Mouse (Mus musculus): Measurements from ENCODE around the gene Msl3. TPM values are rescaled to one million over a fixed set of nuclear protein-coding genes. Genes with fewer than 3 reads are reported as not detected.
A peak's percentile ranks its signal among the peaks of the same experiment; 100 is the strongest.

Gene Msl3
- polyA plus RNA-seq, 1 experiment from 2014 or later, result 43.8 TPM

DNA sequence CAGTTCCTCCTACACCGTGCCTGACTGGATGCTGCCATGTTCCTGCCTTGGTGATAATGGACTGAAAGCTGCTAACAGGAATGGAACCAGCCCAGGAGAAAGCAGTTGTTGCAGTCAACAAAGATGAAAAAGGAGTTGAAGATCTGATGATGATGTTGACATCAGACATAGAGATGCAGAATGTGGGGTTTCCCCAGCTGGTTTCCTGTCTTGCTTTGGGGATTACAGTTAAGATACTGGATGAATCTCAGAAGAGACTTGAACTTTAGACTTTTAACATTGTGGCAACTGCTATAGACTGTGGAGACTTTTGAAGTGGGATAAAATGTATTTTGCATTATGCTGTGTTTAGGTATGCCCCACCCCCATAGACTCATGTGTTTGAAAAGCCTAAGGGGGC, 15.9 kb downstream of the Msl3 start:
- Histone ChIP-seq H3K27me3 (ENCODE audit: insufficient read depth, low read length) (no peaks in the 10 kb centered on the region; the same call in 1 of the 2 replicates), H3K27ac (ENCODE audit: low read length) (no peak overlapping the region), H3K4me3 (ENCODE audit: low read length) (no peak overlapping the region), H3K9me3 (ENCODE audit: low read length) (no peaks in the 10 kb centered on the region), H3K4me1 (ENCODE audit: insufficient read depth, low read length) (no peaks in the 10 kb centered on the region), H3K4me2 (replicated peaks; ENCODE audit: low read depth, low read length) (no peak overlapping the region), H3K36me3 (ENCODE audit: insufficient read depth, low read length) (peaks cover 20% of the 10 kb centered on the region), H3K9ac (replicated peaks; ENCODE audit: low read length) (no peak overlapping the region)
- no peak for ATAC-seq (ENCODE audit: low FRiP score, low TSS enrichment)
- 97% methylated on average over 1 of the region's 1 CpGs for WGBS

DNA sequence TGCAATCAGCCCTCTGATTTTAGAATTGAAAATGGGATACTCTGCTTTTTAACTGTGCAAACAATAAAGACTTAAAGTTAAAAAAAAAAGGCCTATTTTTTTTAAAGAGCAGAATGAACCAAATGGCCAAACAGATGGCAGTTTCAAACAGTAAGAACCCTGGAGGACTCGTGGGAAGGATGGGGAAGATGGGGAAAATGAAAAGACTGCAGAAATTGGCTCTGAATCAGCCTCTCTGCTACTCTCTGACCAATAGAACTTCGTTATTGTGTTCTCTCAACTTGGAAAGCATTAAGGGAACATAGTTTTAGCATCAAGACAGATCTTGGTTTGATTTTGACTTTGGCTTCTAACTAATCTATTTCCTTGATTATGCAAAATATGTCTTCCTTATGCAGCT, 24.4 kb downstream of the Msl3 start:
- no peak overlapping the region for H3K4me2 ChIP-seq (replicated peaks; ENCODE audit: low read depth, low read length)
- 54% methylated on average over 2 of the region's 2 CpGs for WGBS
- H3K27ac ChIP-seq (ENCODE audit: low read length), result no peak overlapping the region
- no peak for ATAC-seq (ENCODE audit: low FRiP score, low TSS enrichment)
- peaks cover 23% of the 10 kb centered on the region; the same call in 1 of the 2 replicates for H3K36me3 ChIP-seq (ENCODE audit: insufficient read depth, low read length)
- H3K4me3 ChIP-seq (ENCODE audit: low read length), result no peak overlapping the region
- no peaks in the 10 kb centered on the region for H3K9me3 ChIP-seq (ENCODE audit: low read length)
- no peak overlapping the region for H3K9ac ChIP-seq (replicated peaks; ENCODE audit: low read length)
- peaks cover 2% of the 10 kb centered on the region; the same call in 1 of the 2 replicates for H3K27me3 ChIP-seq (ENCODE audit: insufficient read depth, low read length)
- H3K4me1 ChIP-seq (ENCODE audit: insufficient read depth, low read length), result no peaks in the 10 kb centered on the region

DNA sequence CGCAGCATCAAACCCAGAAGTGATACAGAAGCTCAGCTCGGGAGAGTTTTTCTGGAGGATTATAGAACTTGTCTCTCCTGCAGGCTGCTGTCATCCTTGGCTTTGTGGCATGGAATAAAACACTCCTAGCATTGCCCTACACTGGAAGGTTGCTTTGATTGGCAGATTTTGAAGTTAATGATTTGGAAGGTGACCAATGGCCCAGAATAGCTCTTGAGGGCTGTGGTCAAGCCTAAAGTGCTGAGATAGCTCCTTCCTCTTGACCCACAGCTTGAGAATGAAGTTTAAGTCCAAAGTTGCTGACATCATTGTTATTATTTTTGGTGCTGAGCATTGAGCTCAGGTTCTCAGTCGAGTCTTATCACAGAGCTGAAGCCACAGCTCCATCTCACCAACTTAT, 26.0 kb downstream of the Msl3 start:
- H3K9ac ChIP-seq (replicated peaks; ENCODE audit: low read length), result no peak overlapping the region
- WGBS, result 64% methylated on average over 3 of the region's 3 CpGs
- H3K4me1 ChIP-seq (ENCODE audit: insufficient read depth, low read length), result no peaks in the 10 kb centered on the region
- H3K36me3 ChIP-seq (ENCODE audit: insufficient read depth, low read length), result peaks cover 14% of the 10 kb centered on the region; the same call in 1 of the 2 replicates
- no peaks in the 10 kb centered on the region for H3K9me3 ChIP-seq (ENCODE audit: low read length)
- H3K27ac ChIP-seq (ENCODE audit: low read length), result no peak overlapping the region
- H3K4me2 ChIP-seq (replicated peaks; ENCODE audit: low read depth, low read length), result no peak overlapping the region
- ATAC-seq (ENCODE audit: low FRiP score, low TSS enrichment), result no peak
- H3K27me3 ChIP-seq (ENCODE audit: insufficient read depth, low read length), result peaks cover 2% of the 10 kb centered on the region; the same call in 1 of the 2 replicates
- H3K4me3 ChIP-seq (ENCODE audit: low read length), result no peak overlapping the region

DNA sequence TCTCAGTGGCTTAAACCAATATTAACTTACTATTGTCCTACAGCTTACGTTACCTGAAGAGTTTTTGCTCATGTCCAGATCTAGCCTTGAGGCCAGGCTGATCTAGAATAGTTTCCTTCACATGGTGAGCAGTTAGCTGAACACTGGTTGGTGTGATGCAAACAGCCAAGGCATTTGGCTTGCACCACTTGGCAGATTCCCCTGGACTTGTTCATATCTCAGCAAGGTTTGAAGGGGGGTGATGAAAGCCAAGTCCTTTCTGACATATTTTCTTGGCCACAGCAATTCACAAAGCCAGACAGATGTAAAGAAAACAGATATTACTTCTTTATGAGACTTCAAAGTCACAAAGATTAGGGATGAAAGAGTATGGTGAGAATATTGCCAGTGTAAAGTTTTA, 30.2 kb downstream of the Msl3 start:
- H3K9ac ChIP-seq (replicated peaks; ENCODE audit: low read length), result no peak overlapping the region
- peaks cover 5% of the 10 kb centered on the region; the same call in 1 of the 2 replicates for H3K27me3 ChIP-seq (ENCODE audit: insufficient read depth, low read length)
- WGBS, result 85% methylated on average over 1 of the region's 1 CpGs
- H3K4me3 ChIP-seq (ENCODE audit: low read length), result no peak overlapping the region
- H3K9me3 ChIP-seq (ENCODE audit: low read length), result no peaks in the 10 kb centered on the region
- no peaks in the 10 kb centered on the region for H3K36me3 ChIP-seq (ENCODE audit: insufficient read depth, low read length)
- ATAC-seq (ENCODE audit: low FRiP score, low TSS enrichment), result no peak
- no peak overlapping the region for H3K27ac ChIP-seq (ENCODE audit: low read length)
- no peak overlapping the region for H3K4me2 ChIP-seq (replicated peaks; ENCODE audit: low read depth, low read length)
- H3K4me1 ChIP-seq (ENCODE audit: insufficient read depth, low read length), result no peaks in the 10 kb centered on the region

DNA sequence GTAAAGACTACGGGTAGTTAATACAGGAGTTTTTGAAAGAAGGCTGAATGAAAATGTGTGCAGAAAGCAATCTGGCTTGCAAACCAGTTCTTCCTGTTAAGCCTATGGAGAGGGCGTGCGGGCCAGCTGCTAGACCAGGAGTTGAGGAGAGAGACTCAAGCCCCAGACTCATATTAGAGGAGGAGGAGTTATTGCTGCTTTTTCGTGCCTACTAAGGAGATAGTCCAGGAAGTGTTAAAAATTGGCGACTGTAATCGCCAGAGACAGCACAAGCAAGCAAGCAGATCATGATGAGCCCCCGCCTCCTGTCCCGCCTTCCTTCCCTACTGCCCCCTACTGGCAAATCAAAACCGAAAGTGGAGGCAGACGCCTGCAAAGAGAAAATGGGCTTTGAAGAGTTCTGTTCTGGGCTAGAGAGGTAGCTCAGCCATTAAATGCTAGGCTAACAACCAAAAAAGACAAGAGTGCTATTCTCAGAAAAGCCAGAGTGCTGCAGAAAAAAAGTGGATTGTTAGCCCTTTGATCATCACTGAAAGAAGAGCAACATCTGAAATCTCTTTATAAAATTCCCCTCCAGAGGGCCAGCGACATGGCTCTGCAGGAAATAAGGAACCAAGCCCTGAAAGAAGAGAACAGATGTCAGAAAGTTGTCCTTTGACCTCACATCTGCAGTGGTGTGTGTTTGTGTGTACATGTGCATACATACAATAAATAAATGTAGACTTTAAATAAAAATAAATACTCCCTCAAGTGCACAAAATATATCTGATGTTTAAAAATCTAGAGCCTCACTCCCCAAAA, 33.9 kb downstream of the Msl3 start:
- Histone ChIP-seq H3K4me2 (replicated peaks; ENCODE audit: low read depth, low read length) (peak overlapping the region; percentile 49), H3K4me3 (ENCODE audit: low read length) (peak overlapping the region; percentile 46), H3K4me1 (ENCODE audit: insufficient read depth, low read length) (no peaks in the 10 kb centered on the region), H3K9ac (replicated peaks; ENCODE audit: low read length) (peak overlapping the region; percentile 55; the same call in 1 of the 2 replicates), H3K27me3 (ENCODE audit: insufficient read depth, low read length) (peaks cover 6% of the 10 kb centered on the region; the same call in 1 of the 2 replicates), H3K36me3 (ENCODE audit: insufficient read depth, low read length) (no peaks in the 10 kb centered on the region), H3K27ac (ENCODE audit: low read length) (no peak overlapping the region), H3K9me3 (ENCODE audit: low read length) (no peaks in the 10 kb centered on the region)
- ATAC-seq (ENCODE audit: low FRiP score, low TSS enrichment), result peak; percentile 85; the same call in 1 of the 2 replicates
- 16% methylated on average over 11 of the region's 11 CpGs for WGBS

Other genes with a start within 250 kb of the Msl3 start
- gene Frmpd4, start 96.7 kb downstream of the Msl3 start, polyA plus RNA-seq (2015; fragmentation: Nextera tagmentation; extraction: Ambion mirVana), result 0.68 and 0.70 TPM in 2 replicates
- gene Arhgap6, start 121.2 kb upstream of the Msl3 start, polyA plus RNA-seq (2015; fragmentation: Nextera tagmentation; extraction: Ambion mirVana), result 2.8 and 3.4 TPM in 2 replicates

Data from kidney, embryonic 16.5 days (tissue).